Mouse (Mus musculus): Measurements from ENCODE around the gene Uprt.

GRCm38 (mm10) chrX:104483444-104483808 lies 808 bp downstream of the Uprt start:
- TF ChIP-seq CTCF (IDR thresholded peaks at IDR 0.05) = no peak
- TF ChIP-seq POLR2A (IDR thresholded peaks at IDR 0.05; ENCODE audit: insufficient read depth, low read depth, low read length) = no peak
